Mouse (Mus musculus) liver, embryonic 14.5 days (tissue): ENCODE data around the gene Hist1h1d. TPM values are rescaled to one million over a fixed set of nuclear protein-coding genes. Genes with fewer than 3 reads are reported as not detected.
"Not testable (repeated sequence)": the region's sequence is repeated elsewhere in the genome, so short reads cannot be mapped to it uniquely, and the experiment has no call there.

Source experiments
- ATAC-seq: fragments of 200-750 bp; cut with Nextera tagmentation; 2 replicates; pipeline ENCODE4 v1.8.0; 2017; ENCODE audit warnings: moderate number of reproducible peaks, mild to moderate bottlenecking, moderate library complexity; ENCODE audit not compliant: insufficient read depth
- DNase-seq, 3 experiments: peaks; one replicate each; pipeline ENCODE4 v3.0.0-alpha.2; 2012 to 2013; ENCODE audit warnings: low read depth in 3 of 3, low spot score in 3 of 3
- H3K27ac ChIP-seq: fragments of 300-500 bp; sonication (generic); 2 replicates; pipeline ENCODE4 v1.5.1; 2014; ENCODE audit warnings: moderate library complexity, mild to moderate bottlenecking, control low read depth, inconsistent platforms
- H3K27me3 ChIP-seq: fragments of 300-500 bp; sonication (generic); 2 replicates; pipeline ENCODE4 v1.6.1; 2014; ENCODE audit warnings: mild to moderate bottlenecking, low read length, moderate library complexity; ENCODE audit not compliant: control insufficient read depth, insufficient read depth
- H3K36me3 ChIP-seq: fragments of 300-500 bp; sonication (generic); replicated peaks from 2 replicates; pipeline ENCODE4 v1.6.1; 2014; ENCODE audit warnings: low read depth; ENCODE audit not compliant: control insufficient read depth, insufficient read depth
- H3K4me1 ChIP-seq, 2 experiments: fragments of 200-500 bp in 1 of 2; fragments of 300-500 bp in 1 of 2; sonication (generic) in 1 of 2; replicated peaks; 2 replicates each; pipeline ENCODE4 v1.6.1; 2012 to 2014; ENCODE audit warnings: antibody characterized with exemption in 1 of 2, inconsistent platforms in 1 of 2, low read length in 1 of 2; ENCODE audit not compliant: control insufficient read depth in 2 of 2, insufficient read depth in 2 of 2
- H3K4me2 ChIP-seq: fragments of 300-500 bp; sonication (generic); 2 replicates; pipeline ENCODE4 v1.6.1; 2014; ENCODE audit warnings: low read depth, mild to moderate bottlenecking, control low read depth, moderate library complexity
- H3K4me3 ChIP-seq, 2 experiments: fragments of 200-500 bp in 1 of 2; fragments of 300-500 bp in 1 of 2; sonication (generic) in 1 of 2; 2 replicates each; pipeline ENCODE4 v1.5.1; 2012 to 2014; ENCODE audit warnings: low read depth in 2 of 2, low read length in 2 of 2, mild to moderate bottlenecking in 2 of 2, control low read depth in 1 of 2, inconsistent platforms in 1 of 2, moderate library complexity in 1 of 2; ENCODE audit not compliant: insufficient read depth in 1 of 2
- H3K9ac ChIP-seq: fragments of 300-500 bp; sonication (generic); replicated peaks from 2 replicates; pipeline ENCODE4 v1.6.1; 2014; ENCODE audit warnings: mild to moderate bottlenecking, control low read depth, moderate library complexity
- H3K9me3 ChIP-seq: fragments of 300-500 bp; sonication (generic); 2 replicates; pipeline ENCODE4 v1.6.1; 2016; ENCODE audit warnings: low read length, mixed read lengths; ENCODE audit not compliant: control insufficient read depth
- CTCF ChIP-seq: IDR thresholded peaks from 2 replicates; pipeline ENCODE4 v1.5.1; 2016; ENCODE audit warnings: antibody characterized with exemption, low read depth, control low read depth
- EP300 ChIP-seq: IDR thresholded peaks from 2 replicates; pipeline ENCODE4 v1.6.1; 2016; ENCODE audit warnings: antibody characterized with exemption, low read depth
- WGBS: fragments of 180-500 bp; shearing (Covaris S2); extraction: QIAGEN DNeasy Blood & Tissue Kit; methylation state at CpG from one replicate; pipeline ENCODE4 v1.1.7; 2014; ENCODE audit not compliant: insufficient replicate concordance; 5-methylcytosine and 5-hydroxymethylcytosine counted together
- polyA plus RNA-seq, 2 experiments: library from polyadenylated mRNA; depleted of rRNA in 1 of 2; stranded (reverse) in 1 of 2; unstranded in 1 of 2; fragments of >200 nt; fragmentation: Nextera tagmentation in 1 of 2; extraction: Ambion mirVana in 1 of 2; gene quantifications; 2 replicates each; pipeline versions ENCODE4 v1.2.1 to v1.2.3; 2012 to 2014

Gene Hist1h1d
- polyA plus RNA-seq, 2 experiments, result 0.70 to 1.2 TPM

- H3K9me3 ChIP-seq, H3K36me3 ChIP-seq, H3K27me3 ChIP-seq: not testable (repeated sequence)
- under 1% methylated on average over 28 of the region's 42 CpGs for WGBS
- Histone ChIP-seq H3K4me3 (peak within 1 kb of the TSS; percentile 66 to 75), H3K27ac (peak within 1 kb of the TSS; percentile 99), H3K4me2 (peak within 1 kb of the TSS; percentile 90), H3K9ac (peak within 1 kb of the TSS; percentile 96), H3K4me1 (peaks cover 7 to 17% of the 10 kb centered on the region in 2 experiments)
- peak; percentile 74 for TF ChIP-seq EP300
- ATAC-seq (peak; percentile 85), DNase-seq (peak; percentile 96 to 97 (median 97))
Measured at GRCm38 (mm10) chr13:23542999-23543607, 10.0 kb upstream of the Hist1h1d start, which contains the start of gene Hist1h2bh. TSS of gene Hist1h2bh (minus strand) at chr13:23543392.

- H3K4me2 ChIP-seq, result peak within 1 kb of the TSS; percentile 90
- H3K27ac ChIP-seq, result peak within 1 kb of the TSS; percentile 99
- under 1% methylated on average over 30 of the region's 45 CpGs for WGBS
- no peaks in the 10 kb centered on the region for H3K27me3 ChIP-seq
- peak within 1 kb of the TSS; percentile 96 for H3K9ac ChIP-seq
- peak within 1 kb of the TSS; percentile 66 to 75 for H3K4me3 ChIP-seq
- peaks cover 5 to 15% of the 10 kb centered on the region in 2 experiments for H3K4me1 ChIP-seq
- no peaks in the 10 kb centered on the region for H3K36me3 ChIP-seq
- no peaks in the 10 kb centered on the region for H3K9me3 ChIP-seq
- DNase-seq (peak; percentile 93 to 94 (median 94)), ATAC-seq (peak; percentile 75)
- TF ChIP-seq CTCF (no peak; the same call in 1 of the 2 replicates), EP300 (peak; percentile 77)
Measured at GRCm38 (mm10) chr13:23543965-23544786, 8.9 kb upstream of the Hist1h1d start, which contains the start of gene Hist1h3f. TSS of gene Hist1h3f (plus strand) at chr13:23544052.

- not testable (repeated sequence) for ATAC-seq
Measured at GRCm38 (mm10) chr13:23544787-23545120, 8.3 kb upstream of the Hist1h1d start.

GRCm38 (mm10) chr13:23546694-23547093 is 6.4 kb upstream of the Hist1h1d start:
- Histone ChIP-seq H3K27ac (peak overlapping the region; percentile 89), H3K9ac (peak overlapping the region; percentile 28; the same call in 1 of the 2 replicates), H3K27me3 (no peaks in the 10 kb centered on the region), H3K4me2 (peak overlapping the region; percentile 60), H3K9me3 (no peaks in the 10 kb centered on the region), H3K36me3 (no peaks in the 10 kb centered on the region), H3K4me3 (no peak overlapping the region), H3K4me1 (peaks cover 5 to 15% of the 10 kb centered on the region in 2 experiments)
- no peak for DNase-seq
- 69% methylated on average over 5 of the region's 5 CpGs for WGBS
- TF ChIP-seq EP300 (no peak), CTCF (no peak)
- no peak for ATAC-seq

More at GRCm38 (mm10) chr13:23544787-23545120, 8.3 kb upstream of the Hist1h1d start:
- 0% methylated on average over 11 of the region's 14 CpGs for WGBS
- not testable (repeated sequence) for H3K9me3 ChIP-seq, H3K27me3 ChIP-seq, H3K36me3 ChIP-seq, DNase-seq
- Histone ChIP-seq H3K4me3 (peak overlapping the region; percentile 55 to 59), H3K9ac (peak overlapping the region; percentile 86), H3K27ac (peak overlapping the region; percentile 97), H3K4me2 (peak overlapping the region; percentile 90), H3K4me1 (peaks cover 10 to 15% of the 10 kb centered on the region in 2 experiments)

GRCm38 (mm10) chr13:23550761-23551145 is 2.3 kb upstream of the Hist1h1d start:
- Histone ChIP-seq H3K9me3 (no peaks in the 10 kb centered on the region), H3K36me3 (no peaks in the 10 kb centered on the region), H3K27ac (peak overlapping the region; percentile 98), H3K4me2 (peak overlapping the region; percentile 66), H3K27me3 (no peaks in the 10 kb centered on the region), H3K4me1 (peaks cover 18 to 31% of the 10 kb centered on the region in 2 experiments), H3K9ac (peak overlapping the region; percentile 89), H3K4me3 (peak overlapping the region; percentile 58 to 61)
- WGBS, result 2% methylated on average over 3 of the region's 3 CpGs
- no peak for TF ChIP-seq CTCF
- TF ChIP-seq EP300, result no peak
- DNase-seq (peak in 1 of 3 experiments; percentile 74), ATAC-seq (peak; percentile 6; the same call in 1 of the 2 replicates)
